Mouse (Mus musculus) liver, adult 2 months (tissue): ENCODE measurements at regions not wholly inside any gene's neighbourhood (a gene's known extent, or its start where the extent isn't known, plus 50 kb on each side); places are given as distances from the start of the nearest gene placed in this dataset.

Experiments
- DNase-seq: peaks from one replicate; pipeline ENCODE4 v3.0.0-alpha.2; 2011; ENCODE audit warnings: low read depth, low spot score; ENCODE audit errors: extremely low read depth
- H3K27ac ChIP-seq: fragments of 200-500 bp; replicated peaks from 2 replicates; pipeline ENCODE4 v1.5.1; 2012; ENCODE audit warnings: low read depth, mild to moderate bottlenecking, control low read depth, inconsistent platforms, low read length; ENCODE audit not compliant: insufficient read depth
- H3K27me3 ChIP-seq: fragments of 200-500 bp; 2 replicates; pipeline ENCODE4 v1.6.1; 2012; ENCODE audit warnings: mild to moderate bottlenecking, moderate library complexity, low read length, inconsistent platforms; ENCODE audit not compliant: control insufficient read depth, insufficient read depth
- H3K36me3 ChIP-seq: fragments of 200-500 bp; 2 replicates; pipeline ENCODE4 v1.6.1; 2012; ENCODE audit warnings: low read length, inconsistent platforms; ENCODE audit not compliant: control insufficient read depth, insufficient read depth
- H3K4me1 ChIP-seq: fragments of 200-500 bp; 2 replicates; pipeline ENCODE4 v1.6.1; 2011; ENCODE audit warnings: low read length; ENCODE audit not compliant: control insufficient read depth, insufficient read depth
- H3K4me3 ChIP-seq: fragments of 200-500 bp; 2 replicates; pipeline ENCODE4 v1.5.1; 2011; ENCODE audit warnings: low read depth, mild to moderate bottlenecking, control low read depth, low read length, moderate library complexity; ENCODE audit not compliant: insufficient read depth
- H3K79me2 ChIP-seq: fragments of 200-500 bp; 2 replicates; pipeline ENCODE4 v1.6.1; 2012; ENCODE audit warnings: inconsistent platforms, mild to moderate bottlenecking, low read length, moderate library complexity; ENCODE audit not compliant: control insufficient read depth, insufficient read depth
- H3K9ac ChIP-seq: fragments of 200-500 bp; 2 replicates; pipeline ENCODE4 v1.6.1; 2012; ENCODE audit warnings: low read depth, mild to moderate bottlenecking, control low read depth, inconsistent platforms, low read length
- CTCF ChIP-seq: fragments of 200-500 bp; IDR thresholded peaks from 2 replicates; pipeline ENCODE4 v1.5.1; 2011; ENCODE audit warnings: low read depth, low read length, control low read depth
- POLR2A ChIP-seq: fragments of 200-500 bp; IDR thresholded peaks from 2 replicates; pipeline ENCODE4 v1.6.1; 2011; ENCODE audit warnings: low read length, control low read depth; ENCODE audit not compliant: insufficient read depth; ENCODE audit errors: extremely low read depth
- WGBS: fragments of 180-500 bp; shearing (Covaris S2); methylation state at CpG from one replicate; pipeline ENCODE4 v1.1.7; 2018; 5-methylcytosine and 5-hydroxymethylcytosine counted together

- no peak overlapping the region for H3K27ac ChIP-seq
- no peak for DNase-seq
- H3K4me3 ChIP-seq, result no peak overlapping the region
- TF ChIP-seq POLR2A, result no peak
- no peak for TF ChIP-seq CTCF
- no peaks in the 10 kb centered on the region for H3K36me3 ChIP-seq
- no peaks in the 10 kb centered on the region for H3K79me2 ChIP-seq
- 97% methylated on average over 1 of the region's 1 CpGs for WGBS
- H3K9ac ChIP-seq, result no peak overlapping the region
- H3K27me3 ChIP-seq, result no peaks in the 10 kb centered on the region
- no peaks in the 10 kb centered on the region for H3K4me1 ChIP-seq
These were observed 378.1 kb upstream of the Cdh19 start for GRCm38 (mm10) chr1:111355435-111355834.

GRCm38 (mm10) chr1:111337927-111338326 is 360.5 kb upstream of the Cdh19 start:
- DNase-seq, result no peak
- no peaks in the 10 kb centered on the region for H3K79me2 ChIP-seq
- H3K4me3 ChIP-seq, result no peak overlapping the region

DNA sequence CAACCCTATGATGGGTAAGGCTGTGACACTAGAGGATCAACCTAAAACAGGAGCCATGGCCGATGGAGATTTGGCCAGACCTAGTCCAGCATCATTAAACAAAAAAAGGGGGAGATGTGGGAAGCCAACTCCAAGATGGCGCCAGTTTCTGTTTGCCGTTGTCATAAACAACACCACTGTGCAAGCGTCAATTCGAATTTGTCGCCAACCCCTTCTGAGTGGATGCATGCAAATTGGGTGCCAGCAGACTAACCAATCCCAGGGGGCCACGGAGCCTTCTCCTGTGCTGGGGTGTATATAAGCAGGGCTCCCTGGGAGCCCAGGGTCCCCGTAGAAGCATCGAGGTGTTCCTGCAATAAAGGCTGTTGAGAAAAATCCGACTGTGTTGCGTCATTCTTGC is 324.9 kb upstream of the Cdh19 start:
- H3K27ac ChIP-seq, result no peak overlapping the region
- no peak for DNase-seq
- H3K79me2 ChIP-seq, result no peaks in the 10 kb centered on the region
- no peaks in the 10 kb centered on the region for H3K4me1 ChIP-seq
- H3K9ac ChIP-seq, result no peak overlapping the region
- no peak overlapping the region for H3K4me3 ChIP-seq
- 89% methylated on average over 11 of the region's 11 CpGs for WGBS
- no peaks in the 10 kb centered on the region for H3K36me3 ChIP-seq
- TF ChIP-seq POLR2A (no peak), CTCF (no peak)
- no peaks in the 10 kb centered on the region for H3K27me3 ChIP-seq

More at GRCm38 (mm10) chr1:111337927-111338326, 360.5 kb upstream of the Cdh19 start:
- WGBS, result 44% methylated on average over 2 of the region's 2 CpGs
- no peaks in the 10 kb centered on the region for H3K27me3 ChIP-seq
- H3K4me1 ChIP-seq, result no peaks in the 10 kb centered on the region
- no peaks in the 10 kb centered on the region for H3K36me3 ChIP-seq
- no peak for TF ChIP-seq POLR2A
- no peak for TF ChIP-seq CTCF
- H3K9ac ChIP-seq, result no peak overlapping the region
- no peak overlapping the region for H3K27ac ChIP-seq

DNA sequence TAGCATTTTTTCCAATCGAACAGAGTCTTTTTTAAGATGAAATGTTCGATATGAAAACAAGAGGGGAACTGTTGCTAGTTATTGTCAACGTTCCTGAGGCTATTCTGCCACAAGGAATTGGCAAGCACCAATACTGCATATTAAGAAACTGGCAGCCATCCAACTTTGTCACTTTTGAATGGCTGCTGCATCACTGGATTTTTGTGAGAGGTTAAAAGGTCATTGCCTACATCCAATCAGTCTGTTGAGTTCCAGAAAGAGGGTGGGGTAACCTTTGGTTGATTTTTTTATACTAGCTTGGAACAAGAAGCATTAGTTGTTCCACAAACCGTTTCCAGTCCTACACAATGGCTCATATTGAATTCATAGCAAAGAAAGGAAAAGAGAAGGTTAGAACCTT is 309.0 kb upstream of the Cdh19 start:
- Histone ChIP-seq H3K9ac (no peak overlapping the region), H3K27me3 (no peaks in the 10 kb centered on the region), H3K36me3 (no peaks in the 10 kb centered on the region), H3K27ac (no peak overlapping the region), H3K4me3 (no peak overlapping the region), H3K4me1 (no peaks in the 10 kb centered on the region), H3K79me2 (no peaks in the 10 kb centered on the region)
- 56% methylated on average over 4 of the region's 4 CpGs for WGBS
- no peak for TF ChIP-seq POLR2A
- TF ChIP-seq CTCF, result no peak
- no peak for DNase-seq

DNA sequence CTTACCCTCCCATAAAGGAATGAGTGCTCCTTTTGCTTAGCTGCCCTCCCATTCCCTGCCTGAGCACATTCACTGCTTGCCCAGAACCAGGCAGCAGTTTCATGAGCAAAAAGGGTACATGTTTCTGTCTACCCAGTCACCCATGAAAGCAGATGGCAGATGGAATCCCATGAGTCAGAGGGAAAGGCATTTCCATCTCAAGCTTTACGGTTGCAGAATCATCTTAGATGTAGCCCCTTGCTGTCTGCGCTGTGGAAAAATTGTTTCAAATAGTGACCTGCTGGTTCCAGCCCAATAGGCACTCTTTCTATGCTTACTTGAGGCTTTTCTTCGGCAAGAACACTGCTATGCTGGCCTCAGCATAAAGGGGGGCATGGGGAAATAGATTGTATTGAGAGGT is 308.5 kb upstream of the Cdh19 start:
- TF ChIP-seq POLR2A (no peak), CTCF (no peak)
- DNase-seq, result no peak
- Histone ChIP-seq H3K79me2 (no peaks in the 10 kb centered on the region), H3K27ac (no peak overlapping the region), H3K4me1 (no peaks in the 10 kb centered on the region), H3K36me3 (no peaks in the 10 kb centered on the region), H3K9ac (no peak overlapping the region), H3K27me3 (no peaks in the 10 kb centered on the region), H3K4me3 (no peak overlapping the region)
- WGBS, result 74% methylated on average over 3 of the region's 3 CpGs

DNA sequence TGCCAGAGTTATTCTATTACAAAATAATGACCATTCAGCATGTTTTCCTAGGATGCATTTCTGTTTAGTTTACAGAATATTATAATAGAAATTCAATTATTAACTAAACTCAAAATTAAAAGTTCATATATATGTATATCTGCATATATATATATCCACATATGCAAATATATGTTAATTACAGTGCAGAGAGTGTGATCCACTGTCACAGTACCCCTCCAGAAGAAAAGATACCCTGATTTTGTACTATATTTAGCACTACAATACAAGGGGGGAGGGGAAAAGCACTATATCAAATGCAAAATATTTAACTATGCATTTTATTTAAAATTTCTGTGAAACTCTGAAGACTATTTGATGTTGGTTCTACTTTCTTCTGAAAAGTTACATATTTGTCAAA is 265.4 kb upstream of the Cdh19 start:
- Histone ChIP-seq H3K9ac (no peak overlapping the region), H3K4me3 (no peak overlapping the region), H3K27me3 (no peaks in the 10 kb centered on the region), H3K79me2 (no peaks in the 10 kb centered on the region), H3K36me3 (no peaks in the 10 kb centered on the region), H3K27ac (no peak overlapping the region), H3K4me1 (no peaks in the 10 kb centered on the region)
- DNase-seq, result no peak
- TF ChIP-seq POLR2A (no peak), CTCF (no peak)
